Mouse (Mus musculus): ENCODE measurements around the gene Arfgap2. TPM values are rescaled to one million over a fixed set of nuclear protein-coding genes. Genes with fewer than 3 reads are reported as not detected.
"Not testable (repeated sequence)": the region's sequence is repeated elsewhere in the genome, so short reads cannot be mapped to it uniquely, and the experiment has no call there.

Gene Arfgap2
- polyA plus RNA-seq, 1 experiment from 2014 or later, result 64.2 TPM

GRCm38 (mm10) chr2:91236601-91237510 is 27.9 kb upstream of the Arfgap2 start, which contains the start of gene Ddb2:
Gene Ddb2, minus strand, starts transcription at chr2:91236982.
- H3K9ac ChIP-seq (replicated peaks), result peak within 1 kb of the TSS; percentile 69
- H3K27ac ChIP-seq (ENCODE audit: low read depth), result peak within 1 kb of the TSS; percentile 92
- no peaks in the 10 kb centered on the region for H3K27me3 ChIP-seq (ENCODE audit: insufficient read depth, low read length)
- DNase-seq, result peak; percentile 99
- no peak for TF ChIP-seq CTCF (IDR thresholded peaks at IDR 0.05; ENCODE audit: low read depth)
- peak; percentile 62; the same call in 1 of the 2 replicates for TF ChIP-seq EP300 (IDR thresholded peaks at IDR 0.05; ENCODE audit: low read depth)
- peak within 1 kb of the TSS; percentile 87 for H3K4me2 ChIP-seq (ENCODE audit: low read depth, low read length)
- no peaks in the 10 kb centered on the region for H3K9me3 ChIP-seq (ENCODE audit: low read length)
- WGBS (ENCODE audit: insufficient replicate concordance), result 1% methylated on average over 48 of the region's 48 CpGs
- ATAC-seq, result peak; percentile 99
- H3K4me1 ChIP-seq (ENCODE audit: insufficient read depth), result peaks cover 9% of the 10 kb centered on the region; the same call in 1 of the 2 replicates
- H3K36me3 ChIP-seq (replicated peaks; ENCODE audit: insufficient read depth, low read length), result 0 out of 2 replicates have a peak, but pooled peaks cover 4% of the 10 kb centered on the region
- peak within 1 kb of the TSS; percentile 61 for H3K4me3 ChIP-seq (ENCODE audit: low read depth, low read length)

GRCm38 (mm10) chr2:91237511-91238080 is 27.2 kb upstream of the Arfgap2 start:
- peaks cover 13% of the 10 kb centered on the region; the same call in 1 of the 2 replicates for H3K4me1 ChIP-seq (ENCODE audit: insufficient read depth)
- not testable (repeated sequence) for DNase-seq; H3K36me3 ChIP-seq (replicated peaks; ENCODE audit: insufficient read depth, low read length); H3K9ac ChIP-seq (replicated peaks); H3K9me3 ChIP-seq (ENCODE audit: low read length); H3K27me3 ChIP-seq (ENCODE audit: insufficient read depth, low read length)
- peak; percentile 60 for ATAC-seq
- H3K27ac ChIP-seq (ENCODE audit: low read depth), result peak overlapping the region; percentile 92
- peak; percentile 43 for TF ChIP-seq CTCF (IDR thresholded peaks at IDR 0.05; ENCODE audit: low read depth)
- H3K4me3 ChIP-seq (ENCODE audit: low read depth, low read length), result peak overlapping the region; percentile 61
- 16% methylated on average over 4 of the region's 4 CpGs for WGBS (ENCODE audit: insufficient replicate concordance)
- peak overlapping the region; percentile 87 for H3K4me2 ChIP-seq (ENCODE audit: low read depth, low read length)

DNA sequence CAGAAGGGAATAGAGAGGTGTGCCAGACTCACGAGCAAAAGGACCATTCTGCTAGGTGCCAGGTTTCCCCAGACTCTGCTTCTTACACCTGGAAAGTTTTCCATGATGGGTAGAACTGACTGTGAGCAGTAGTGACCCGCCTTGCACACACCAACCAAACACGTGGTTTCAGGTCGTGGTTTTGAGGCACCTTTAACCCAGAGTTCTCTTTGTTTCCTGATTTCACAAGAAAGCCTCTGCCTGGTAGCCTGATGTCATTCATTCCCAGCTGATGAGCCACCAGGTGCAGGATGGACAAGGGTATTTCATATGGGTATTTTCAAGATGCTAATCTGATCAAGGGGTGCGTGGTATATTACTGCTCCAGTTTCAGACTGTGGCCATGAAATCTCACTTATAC is 22.2 kb upstream of the Arfgap2 start:
- no peak overlapping the region for H3K4me3 ChIP-seq (ENCODE audit: low read depth, low read length)
- no peaks in the 10 kb centered on the region for H3K9me3 ChIP-seq (ENCODE audit: low read length)
- H3K4me2 ChIP-seq (ENCODE audit: low read depth, low read length), result 0 out of 2 replicates have a peak overlapping the region, but pooled peaks have one; percentile 1
- H3K9ac ChIP-seq (replicated peaks), result no peak overlapping the region
- H3K27me3 ChIP-seq (ENCODE audit: insufficient read depth, low read length), result no peaks in the 10 kb centered on the region
- no peaks in the 10 kb centered on the region for H3K36me3 ChIP-seq (replicated peaks; ENCODE audit: insufficient read depth, low read length)
- ATAC-seq, result peak; percentile 94
- TF ChIP-seq EP300 (IDR thresholded peaks at IDR 0.05; ENCODE audit: low read depth) (0 out of 2 replicates have a peak, but pooled peaks have one; percentile 10), CTCF (IDR thresholded peaks at IDR 0.05; ENCODE audit: low read depth) (no peak)
- 35% methylated on average over 5 of the region's 5 CpGs for WGBS (ENCODE audit: insufficient replicate concordance)
- DNase-seq, result peak; percentile 41
- H3K27ac ChIP-seq (ENCODE audit: low read depth), result peak overlapping the region; percentile 46
- H3K4me1 ChIP-seq (ENCODE audit: insufficient read depth), result peaks cover 10% of the 10 kb centered on the region; the same call in 1 of the 2 replicates

DNA sequence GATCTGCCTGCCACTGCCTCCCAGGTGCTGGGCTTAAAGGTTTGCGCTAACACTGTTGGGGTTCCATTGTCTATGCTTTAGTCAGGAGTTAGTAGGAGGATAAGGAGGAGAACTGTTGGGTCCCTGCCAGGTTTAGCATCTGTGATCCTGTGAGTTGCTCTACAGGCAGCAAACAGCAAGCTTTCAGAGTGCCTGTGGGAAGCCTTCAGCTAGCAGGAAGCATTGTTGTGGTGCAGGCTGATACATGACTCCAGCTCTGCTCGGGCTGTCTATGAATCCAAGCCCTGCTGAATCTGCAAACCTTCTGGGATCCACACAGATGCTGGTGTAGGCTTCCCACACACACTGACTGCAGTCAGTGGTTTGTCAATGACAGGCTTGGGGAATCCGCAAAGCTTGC is 21.4 kb upstream of the Arfgap2 start:
- no peaks in the 10 kb centered on the region for H3K36me3 ChIP-seq (replicated peaks; ENCODE audit: insufficient read depth, low read length)
- peaks cover 8% of the 10 kb centered on the region; the same call in 1 of the 2 replicates for H3K4me1 ChIP-seq (ENCODE audit: insufficient read depth)
- WGBS (ENCODE audit: insufficient replicate concordance), result 80% methylated on average over 3 of the region's 3 CpGs
- TF ChIP-seq CTCF (IDR thresholded peaks at IDR 0.05; ENCODE audit: low read depth), result no peak
- TF ChIP-seq EP300 (IDR thresholded peaks at IDR 0.05; ENCODE audit: low read depth), result no peak
- DNase-seq, result no peak
- no peak for ATAC-seq
- H3K4me2 ChIP-seq (ENCODE audit: low read depth, low read length), result no peak overlapping the region
- H3K9me3 ChIP-seq (ENCODE audit: low read length), result no peaks in the 10 kb centered on the region
- peak overlapping the region; percentile 42; the same call in 1 of the 2 replicates for H3K27ac ChIP-seq (ENCODE audit: low read depth)
- no peaks in the 10 kb centered on the region for H3K27me3 ChIP-seq (ENCODE audit: insufficient read depth, low read length)
- no peak overlapping the region for H3K4me3 ChIP-seq (ENCODE audit: low read depth, low read length)
- no peak overlapping the region for H3K9ac ChIP-seq (replicated peaks)

DNA sequence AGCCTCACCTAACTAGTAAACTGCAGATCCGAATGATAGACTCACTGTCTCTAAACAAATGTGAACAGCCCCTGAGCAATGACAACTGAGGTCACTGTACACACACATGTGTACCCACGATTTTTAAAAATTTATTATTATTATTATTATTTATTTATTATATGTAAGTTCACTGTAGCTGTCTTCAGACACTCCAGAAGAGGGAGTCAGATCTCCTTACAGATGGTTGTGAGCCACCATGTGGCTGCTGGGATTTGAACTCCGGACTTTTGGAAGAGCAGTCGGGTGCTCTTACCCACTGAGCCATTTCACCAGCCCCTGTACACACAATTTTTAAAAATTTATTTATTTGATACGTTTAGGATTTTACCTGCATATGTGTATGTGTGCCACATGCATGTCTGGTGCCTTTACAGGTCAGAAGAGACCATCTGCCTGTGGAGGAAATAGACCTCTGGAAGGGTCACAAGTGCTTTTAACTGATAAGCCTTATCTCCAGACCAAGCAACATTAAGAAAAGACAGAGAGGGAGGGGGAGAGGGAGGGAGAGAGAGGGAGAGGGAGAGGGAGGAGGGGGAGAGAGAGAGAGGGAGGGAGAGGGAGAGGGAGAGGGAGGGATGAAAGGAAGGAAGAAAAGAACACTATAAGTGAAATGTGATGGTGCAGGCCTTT is 20.1 kb upstream of the Arfgap2 start:
- Histone ChIP-seq H3K27me3 (ENCODE audit: insufficient read depth, low read length) (no peaks in the 10 kb centered on the region), H3K9me3 (ENCODE audit: low read length) (no peaks in the 10 kb centered on the region), H3K4me2 (ENCODE audit: low read depth, low read length) (no peak overlapping the region), H3K4me1 (ENCODE audit: insufficient read depth) (peaks cover 8% of the 10 kb centered on the region; the same call in 1 of the 2 replicates), H3K4me3 (ENCODE audit: low read depth, low read length) (no peak overlapping the region), H3K9ac (replicated peaks) (no peak overlapping the region), H3K36me3 (replicated peaks; ENCODE audit: insufficient read depth, low read length) (no peaks in the 10 kb centered on the region), H3K27ac (ENCODE audit: low read depth) (no peak overlapping the region)
- DNase-seq, result no peak
- peak; percentile 40; the same call in 1 of the 2 replicates for ATAC-seq
- TF ChIP-seq EP300 (IDR thresholded peaks at IDR 0.05; ENCODE audit: low read depth) (peak; percentile 42; the same call in 1 of the 2 replicates), CTCF (IDR thresholded peaks at IDR 0.05; ENCODE audit: low read depth) (no peak)
- WGBS (ENCODE audit: insufficient replicate concordance), result 55% methylated on average over 5 of the region's 5 CpGs
